ENCODE assay signal across 22 mouse cellular contexts in genomic region chr7:34685176-34685575, GRCm38 (mm10).
"Had no signal": no experiment of that assay in that cellular context is flagged by ENCODE, and none has a peak within 500 bp of the region (broad histone marks: within the 10 kb centered on the region; RNA-seq: fewer than 3 reads in every experiment).

No protein-coding gene starts in this region.

- H3K4me1 ChIP-seq: liver, embryonic 12.5 days had no signal

- H3K9me3 ChIP-seq: heart, embryonic 12.5 days; hindbrain, embryonic 13.5 days; hindbrain, embryonic 15.5 days; kidney, embryonic 15.5 days; limb, embryonic 13.5 days; limb, embryonic 15.5 days; liver, embryonic 12.5 days had no signal

- H3K27me3 ChIP-seq: hindbrain, embryonic 13.5 days; hindbrain, embryonic 15.5 days had no signal

- H3K4me2 ChIP-seq: heart, embryonic 12.5 days; hindbrain, embryonic 13.5 days; hindbrain, embryonic 15.5 days; kidney, embryonic 15.5 days; limb, embryonic 13.5 days; limb, embryonic 15.5 days; liver, embryonic 12.5 days had no signal

- H3K27ac ChIP-seq: gastrocnemius, adult 2 months; hindbrain, embryonic 13.5 days; hindbrain, embryonic 15.5 days; hindbrain, postnatal 0 days; kidney, embryonic 15.5 days; kidney, postnatal 0 days; limb, embryonic 13.5 days; limb, embryonic 15.5 days; liver, embryonic 12.5 days had no signal

- H3K36me3 ChIP-seq: heart, embryonic 12.5 days; hindbrain, embryonic 13.5 days; hindbrain, embryonic 15.5 days; kidney, embryonic 15.5 days; limb, embryonic 13.5 days; limb, embryonic 15.5 days; liver, embryonic 12.5 days had no signal

- H3K9ac ChIP-seq: heart, embryonic 12.5 days; hindbrain, embryonic 13.5 days; hindbrain, embryonic 15.5 days; kidney, embryonic 15.5 days; limb, embryonic 13.5 days; limb, embryonic 15.5 days; liver, embryonic 12.5 days had no signal

- ATAC-seq: hindbrain, postnatal 0 days; liver, embryonic 12.5 days had no signal

- H3K4me3 ChIP-seq: gastrocnemius, adult 2 months; heart, embryonic 12.5 days; hindbrain, embryonic 13.5 days; hindbrain, embryonic 15.5 days; kidney, embryonic 15.5 days; limb, embryonic 13.5 days; limb, embryonic 15.5 days; liver, embryonic 12.5 days had no signal

- DNase-seq: gastrocnemius, adult 2 months; gastrocnemius, postnatal 10 days; gastrocnemius, postnatal 25 days; heart, adult 18-20 months; heart, postnatal 10 days; kidney, adult 11 months; kidney, adult 2 months; kidney, adult 9 months; kidney, postnatal 14 days; kidney, postnatal 36 days; layer of hippocampus, adult 9-11 months; layer of hippocampus, postnatal 36 days; left cerebral cortex, postnatal 4 days had no signal
